Mouse (Mus musculus): ENCODE measurements around the gene Wscd1.

DNA sequence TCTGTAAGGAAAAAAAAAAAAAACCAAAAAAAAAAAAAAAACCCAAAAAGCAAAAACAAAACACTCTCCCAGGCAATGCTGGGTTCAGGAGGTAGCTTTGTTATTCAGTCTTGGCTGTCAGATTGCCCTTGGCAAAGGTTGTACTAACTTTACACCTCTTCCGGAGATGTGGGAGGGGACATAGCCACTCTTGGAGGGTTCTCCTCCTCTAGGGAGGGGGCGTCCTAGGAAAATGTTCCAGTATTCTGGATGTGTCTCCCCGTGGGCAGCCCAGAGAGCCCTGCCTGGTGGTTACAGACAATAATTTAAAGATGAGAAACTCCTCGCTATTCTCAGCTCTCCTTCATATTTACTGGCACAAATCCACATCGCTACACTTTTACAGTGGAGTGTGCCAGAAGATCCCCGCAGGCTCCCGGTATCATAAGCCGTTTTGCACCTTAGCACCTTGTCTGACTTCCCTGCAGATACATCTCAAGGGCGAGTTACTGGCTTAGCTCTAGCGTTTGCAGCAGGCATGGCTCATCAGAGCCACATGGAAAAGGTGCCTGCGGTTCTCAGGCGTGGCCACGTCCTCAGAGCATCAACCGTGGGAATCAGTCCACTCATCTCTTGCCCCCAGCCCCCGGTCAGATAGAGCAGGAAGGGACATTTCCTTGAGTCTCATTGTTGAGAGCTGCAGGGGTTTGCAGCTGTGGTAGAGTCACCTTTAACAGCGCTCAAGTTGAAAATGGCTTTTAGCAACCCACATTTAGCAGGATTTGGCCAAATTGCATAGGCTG, 24.5 kb downstream of the Wscd1 start:
- TF ChIP-seq MAFK (IDR thresholded peaks at IDR 0.05; ENCODE audit: insufficient read depth, low read depth, low read length) (no peak), CHD2 (IDR thresholded peaks at IDR 0.05; ENCODE audit: low read depth, low read length) (no peak), HCFC1 (IDR thresholded peaks at IDR 0.05; ENCODE audit: borderline replicate concordance, insufficient read depth, low read length) (no peak), ZC3H11A (IDR thresholded peaks at IDR 0.05; ENCODE audit: borderline replicate concordance, low read depth, low read length) (no peak), ZNF384 (IDR thresholded peaks at IDR 0.05; ENCODE audit: low read depth, low read length) (no peak)
